Mouse (Mus musculus) embryonic fibroblast, embryonic 13.5 days (primary cell): Measurements from ENCODE around the gene Irak4.

Source experiments
- CTCF ChIP-seq: IDR thresholded peaks from 2 replicates; pipeline ENCODE4 v1.5.1; 2011; ENCODE audit warnings: mild to moderate bottlenecking, control low read depth, low read length, moderate library complexity, borderline replicate concordance; ENCODE audit not compliant: insufficient read depth
- POLR2A ChIP-seq: IDR thresholded peaks from 2 replicates; pipeline ENCODE4 v1.6.1; 2011; ENCODE audit warnings: low read depth, mild to moderate bottlenecking, control low read depth, low read length, moderate library complexity

DNA sequence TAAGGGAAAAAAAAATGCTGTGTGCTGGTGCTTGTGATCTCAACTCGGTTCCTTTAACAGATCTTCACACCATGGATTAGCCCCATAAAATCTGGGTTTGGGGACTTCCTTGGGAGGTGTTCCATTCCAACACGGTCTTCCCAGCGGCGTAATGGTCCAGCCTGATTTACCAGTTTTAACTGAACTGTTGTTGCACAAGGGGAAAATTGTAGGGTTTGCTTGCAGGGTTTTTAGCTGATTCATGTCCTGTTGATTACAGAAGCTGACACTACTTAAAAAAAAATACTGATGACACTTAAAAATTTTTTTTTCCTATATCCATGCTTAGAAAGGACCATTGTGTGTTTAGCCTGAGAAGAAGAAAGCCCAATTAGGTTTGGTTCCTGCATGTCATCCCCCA, 47.9 kb downstream of the Irak4 start:
- TF ChIP-seq POLR2A (no peak), CTCF (no peak)
